In genomic region chr19:5429219-5429618, GRCm38 (mm10) we compare ENCODE assay signal across 24 mouse cellular contexts. TPM values are rescaled to one million over a fixed set of nuclear protein-coding genes. Genes with fewer than 3 reads are reported as not detected.
DNase-seq lines count a peak whose midpoint lies in the region; ATAC-seq and TF ChIP-seq lines count a peak whose summit lies in the region.
"Had no signal": no experiment of that assay in that cellular context is flagged by ENCODE, and none has a peak within 500 bp of the region (broad histone marks: within the 10 kb centered on the region; RNA-seq: fewer than 3 reads in every experiment).

No protein-coding gene starts in this region.

- intact Hi-C loops in heart, postnatal 10 days (cut with DNase I) = loop anchor here (2.0 kb wide), 2 partner anchors 22 to 62 kb away; partner anchors contain the start of genes Banf1 and Eif1ad

- no peak for DNase-seq in cerebellum, adult 2 months
- DNase-seq in cerebellum, postnatal 14 days = no peak
- no peak for DNase-seq in limb, embryonic 14.5 days (ENCODE audit: low spot score)
- no peak for DNase-seq in limb, embryonic 10.5 days (ENCODE audit: low spot score)
- no peak for DNase-seq in CH12.LX (ENCODE audit: extremely low read depth)
- no peak for DNase-seq in layer of hippocampus, postnatal 36 days
- DNase-seq in heart, postnatal 10 days = no peak

- in situ Hi-C loops in CH12.LX (cut with MboI; ENCODE audit: low pct_ligation_motif_present, low pct_unique_long_range_greater_than_20kb, low sequenced_read_pairs) = no loop called here

- TF ChIP-seq RAD21 in CH12.LX (IDR thresholded peaks at IDR 0.05; ENCODE audit: low read depth, low read length) = no peak

- TF ChIP-seq POLR2A in cerebellum, adult 2 months (IDR thresholded peaks at IDR 0.05; ENCODE audit: borderline replicate concordance, insufficient read depth, low read length) = no peak
- no peak for TF ChIP-seq POLR2A in limb, embryonic 14.5 days (IDR thresholded peaks at IDR 0.05; ENCODE audit: borderline replicate concordance, extremely low read depth, insufficient read depth, insufficient read length)
- no peak for TF ChIP-seq POLR2A in CH12.LX (IDR thresholded peaks at IDR 0.05; ENCODE audit: low read depth, low read length)

- H3K9me3 ChIP-seq in limb, embryonic 14.5 days (ENCODE audit: control insufficient read depth, low read length) = no peaks in the 10 kb centered on the region
- no peaks in the 10 kb centered on the region for H3K9me3 ChIP-seq in limb, embryonic 10.5 days (replicated peaks)
- no peaks in the 10 kb centered on the region for H3K9me3 ChIP-seq in CH12.LX (replicated peaks; ENCODE audit: low read length)
- H3K9me3 ChIP-seq: forebrain, embryonic 10.5 days; heart, embryonic 10.5 days; hindbrain, embryonic 10.5 days; hindbrain, embryonic 15.5 days had no signal

- peaks cover 23% of the 10 kb centered on the region for H3K36me3 ChIP-seq in limb, embryonic 14.5 days (ENCODE audit: control insufficient read depth, insufficient read depth, low read length)
- peaks cover 29% of the 10 kb centered on the region for H3K36me3 ChIP-seq in limb, embryonic 10.5 days
- H3K36me3 ChIP-seq in CH12.LX (replicated peaks in 1 of 2; ENCODE audit: control insufficient read depth in 1 of 2, insufficient read depth in 1 of 2, low read length in 1 of 2) = peaks cover 14 to 19% of the 10 kb centered on the region in 2 experiments

- H3K4me1 ChIP-seq in cerebellum, adult 2 months (ENCODE audit: control insufficient read depth, insufficient read depth, low read length) = peaks cover 45% of the 10 kb centered on the region
- peaks cover 23% of the 10 kb centered on the region for H3K4me1 ChIP-seq in limb, embryonic 14.5 days (ENCODE audit: control insufficient read depth, insufficient read depth, low read length)
- peaks cover 35% of the 10 kb centered on the region for H3K4me1 ChIP-seq in limb, embryonic 10.5 days
- H3K4me1 ChIP-seq in CH12.LX (ENCODE audit: control insufficient read depth in 1 of 2, insufficient read depth in 2 of 2) = peaks cover 23 to 50% of the 10 kb centered on the region in 2 experiments

- TF ChIP-seq CTCF in cerebellum, adult 2 months (IDR thresholded peaks at IDR 0.05; ENCODE audit: borderline replicate concordance, insufficient read depth, low read depth, low read length) = no peak
- TF ChIP-seq CTCF in CH12.LX (conservative IDR thresholded peaks at IDR 0.05 in 1 of 2, IDR thresholded peaks at IDR 0.05 in 1 of 2; ENCODE audit: low read depth in 2 of 2, low read length in 2 of 2) = no peak

- no peak for ATAC-seq in limb, embryonic 14.5 days (ENCODE audit: low FRiP score, low read depth)
- ATAC-seq: forebrain, embryonic 14.5 days; inflammation-experienced regulatory T-cells, adult 6 months; intestine, postnatal 0 days had no signal

- H3K27ac ChIP-seq in cerebellum, adult 2 months (ENCODE audit: insufficient read depth, low read length) = 0 out of 2 replicates have a peak overlapping the region, but pooled peaks have one; percentile 4
- H3K27ac ChIP-seq in limb, embryonic 14.5 days (replicated peaks; ENCODE audit: low read depth, low read length) = no peak overlapping the region
- no peak overlapping the region for H3K27ac ChIP-seq in limb, embryonic 10.5 days
- H3K27ac ChIP-seq in CH12.LX (ENCODE audit: insufficient read depth, low read depth) = no peak overlapping the region
- H3K27ac ChIP-seq: forebrain, embryonic 10.5 days; heart, embryonic 10.5 days; hindbrain, embryonic 10.5 days had no signal

- WGBS in cerebellum, adult 2 months = 61% methylated on average over 4 of the region's 4 CpGs
- 89% methylated on average over 4 of the region's 4 CpGs for WGBS in limb, embryonic 14.5 days
- 87% methylated on average over 4 of the region's 4 CpGs for WGBS in limb, embryonic 10.5 days

- 0 out of 2 replicates have a peak overlapping the region, but pooled peaks have one; percentile 2 for H3K9ac ChIP-seq in limb, embryonic 14.5 days (ENCODE audit: low read depth, low read length, severe bottlenecking)
- H3K9ac ChIP-seq in CH12.LX (ENCODE audit: insufficient read depth, low read depth) = no peak overlapping the region
- H3K9ac ChIP-seq: hindbrain, embryonic 15.5 days had no signal

- no peak overlapping the region for H3K4me2 ChIP-seq in limb, embryonic 14.5 days (replicated peaks; ENCODE audit: low read depth, low read length, severe bottlenecking)
- no peak overlapping the region for H3K4me2 ChIP-seq in CH12.LX (ENCODE audit: insufficient read depth, low read depth, poor library complexity, severe bottlenecking)
- H3K4me2 ChIP-seq: hindbrain, embryonic 15.5 days had no signal

- H3K79me2 ChIP-seq in CH12.LX (replicated peaks; ENCODE audit: control insufficient read depth, extremely low read depth, insufficient read depth, poor library complexity, severe bottlenecking) = no peaks in the 10 kb centered on the region; the same call in 1 of the 2 replicates

- dilution Hi-C loops in CH12.LX (cut with MboI; ENCODE audit: extremely low pct_ligation_motif_present, extremely low pct_unique_long_range_greater_than_20kb, low sequenced_read_pairs) = no loop called here

- TF ChIP-seq EP300 in CH12.LX (IDR thresholded peaks at IDR 0.05; ENCODE audit: low read length) = no peak

- no peak overlapping the region for H3K4me3 ChIP-seq in cerebellum, adult 2 months (replicated peaks; ENCODE audit: insufficient read depth, low read depth, low read length)
- H3K4me3 ChIP-seq in limb, embryonic 14.5 days (replicated peaks; ENCODE audit: low read length) = no peak overlapping the region
- H3K4me3 ChIP-seq in limb, embryonic 10.5 days = no peak overlapping the region
- H3K4me3 ChIP-seq in CH12.LX (replicated peaks in 1 of 3; ENCODE audit: low read depth in 2 of 3, low read length in 2 of 3, poor library complexity in 1 of 3) = no peak overlapping the region
- H3K4me3 ChIP-seq: erythroblast, embryonic 14.5 days; forebrain, embryonic 10.5 days; heart, embryonic 10.5 days; hindbrain, embryonic 10.5 days; hindbrain, embryonic 15.5 days had no signal

- no peaks in the 10 kb centered on the region for H3K27me3 ChIP-seq in cerebellum, adult 2 months (ENCODE audit: control insufficient read depth, insufficient read depth, low read length)
- H3K27me3 ChIP-seq in limb, embryonic 14.5 days (ENCODE audit: control insufficient read depth, insufficient read depth, low read length) = no peaks in the 10 kb centered on the region
- no peaks in the 10 kb centered on the region for H3K27me3 ChIP-seq in limb, embryonic 10.5 days (ENCODE audit: low read depth, poor library complexity, severe bottlenecking)
- peaks cover 4% of the 10 kb centered on the region for H3K27me3 ChIP-seq in CH12.LX (replicated peaks)
- H3K27me3 ChIP-seq: hindbrain, embryonic 15.5 days had no signal

RNA-seq across cellular contexts. Expression of gene AI837181, which starts 4.3 kb away (rescaled TPM):
- polyA plus RNA-seq in cerebellum, adult 2 months (2012; rRNA removed) = 130 and 134 TPM in 2 replicates
- polyA plus RNA-seq in limb, embryonic 14.5 days (2012; rRNA removed) = 97.5 and 132 TPM in 2 replicates
- polyA plus RNA-seq in limb, embryonic 14.5 days (2014; fragmentation: Nextera tagmentation; extraction: Ambion mirVana) = 57.1 and 61.9 TPM in 2 replicates
- 59.7 and 68.8 TPM in 2 replicates for polyA plus RNA-seq in limb, embryonic 10.5 days (2016; fragmentation: Nextera tagmentation; extraction: Ambion mirVana)
- total RNA-seq in CH12.LX (2012; rRNA removed) = 8.6 and 9.8 TPM in 2 replicates
- 19.3 and 22.0 TPM in 2 replicates for total RNA-seq in CH12.LX (2014; rRNA removed)
- polyA plus RNA-seq in CH12.LX (2012; ENCODE audit: insufficient read length, low read depth) = 20.7 and 25.1 TPM in 2 replicates
- total RNA-seq in layer of hippocampus, postnatal 36 days (2021) = 10 to 100 TPM; 66.4 to 69.8 TPM
- total RNA-seq in heart, postnatal 10 days (2021) = 10 to 100 TPM; 40.3 to 43.8 TPM

RNA-seq across cellular contexts. Expression of gene Drap1, which starts 4.4 kb away (rescaled TPM):
- polyA plus RNA-seq in cerebellum, adult 2 months (2012; rRNA removed) = 281 and 309 TPM in 2 replicates
- polyA plus RNA-seq in limb, embryonic 14.5 days (2012; rRNA removed) = 163 and 236 TPM in 2 replicates
- 219 and 233 TPM in 2 replicates for polyA plus RNA-seq in limb, embryonic 14.5 days (2014; fragmentation: Nextera tagmentation; extraction: Ambion mirVana)
- 224 and 246 TPM in 2 replicates for polyA plus RNA-seq in limb, embryonic 10.5 days (2016; fragmentation: Nextera tagmentation; extraction: Ambion mirVana)
- total RNA-seq in CH12.LX (2012; rRNA removed) (142 and 143 TPM in 2 replicates), CH12.LX (2014; rRNA removed) (73.3 and 86.7 TPM in 2 replicates)
- 180 and 215 TPM in 2 replicates for polyA plus RNA-seq in CH12.LX (2012; ENCODE audit: insufficient read length, low read depth)
- 100 to 1,000 TPM; 291 to 298 TPM for total RNA-seq in layer of hippocampus, postnatal 36 days (2021)
- total RNA-seq in heart, postnatal 10 days (2021) = 100 to 1,000 TPM; 240 to 260 TPM

RNA-seq across cellular contexts. Expression of gene Fosl1, which starts 18.1 kb away (rescaled TPM):
- not detected in 2 replicates for polyA plus RNA-seq in cerebellum, adult 2 months (2012; rRNA removed)
- polyA plus RNA-seq in limb, embryonic 14.5 days (2012; rRNA removed) = 0.06 and 0.09 TPM in 2 replicates
- polyA plus RNA-seq in limb, embryonic 14.5 days (2014; fragmentation: Nextera tagmentation; extraction: Ambion mirVana) = not detected in 2 replicates
- not detected in 2 replicates for polyA plus RNA-seq in limb, embryonic 10.5 days (2016; fragmentation: Nextera tagmentation; extraction: Ambion mirVana)
- total RNA-seq in CH12.LX (2012; rRNA removed) (not detected in 2 replicates), CH12.LX (2014; rRNA removed) (not detected in 2 replicates)
- not detected in 2 replicates for polyA plus RNA-seq in CH12.LX (2012; ENCODE audit: insufficient read length, low read depth)
- not detected for total RNA-seq in layer of hippocampus, postnatal 36 days (2021)
- not detected for total RNA-seq in heart, postnatal 10 days (2021)
- total RNA-seq: adrenal gland, postnatal 25 days; gastrocnemius, postnatal 10 days; gastrocnemius, postnatal 4 days; heart, adult 18-20 months; heart, postnatal 25 days had no signal
- polyA plus RNA-seq: embryonic facial prominence, embryonic 14.5 days; forebrain, embryonic 10.5 days; forebrain, embryonic 14.5 days; heart, embryonic 14.5 days; hindbrain, embryonic 10.5 days; hindbrain, embryonic 15.5 days; inflammation-experienced regulatory T-cells, adult 6 months; intestine, postnatal 0 days had no signal

RNA-seq across cellular contexts. Expression of gene Tsga10ip, which starts 26.9 kb away (rescaled TPM):
- 0.21 TPM in 1 of 2 replicates, not detected in the other for polyA plus RNA-seq in cerebellum, adult 2 months (2012; rRNA removed)
- polyA plus RNA-seq in limb, embryonic 14.5 days (2012; rRNA removed) = 0.13 and 0.14 TPM in 2 replicates
- 0.18 TPM in 1 of 2 replicates, not detected in the other for polyA plus RNA-seq in limb, embryonic 14.5 days (2014; fragmentation: Nextera tagmentation; extraction: Ambion mirVana)
- polyA plus RNA-seq in limb, embryonic 10.5 days (2016; fragmentation: Nextera tagmentation; extraction: Ambion mirVana) = not detected in 2 replicates
- 0.80 and 0.89 TPM in 2 replicates for total RNA-seq in CH12.LX (2012; rRNA removed)
- total RNA-seq in CH12.LX (2014; rRNA removed) = 0.14 TPM in 1 of 2 replicates, not detected in the other
- 0.87 and 1.0 TPM in 2 replicates for polyA plus RNA-seq in CH12.LX (2012; ENCODE audit: insufficient read length, low read depth)
- not detected for total RNA-seq in layer of hippocampus, postnatal 36 days (2021)
- total RNA-seq in heart, postnatal 10 days (2021) = not detected
- total RNA-seq: adrenal gland, adult 2 months; adrenal gland, postnatal 25 days; common myeloid progenitor, adult 5-6 weeks; gastrocnemius, postnatal 4 days had no signal
- polyA plus RNA-seq: adrenal gland, adult 2 months; erythroblast, embryonic 14.5 days; forebrain, embryonic 10.5 days; forebrain, embryonic 14.5 days; hindbrain, embryonic 15.5 days; inflammation-experienced regulatory T-cells, adult 6 months had no signal

RNA-seq across cellular contexts. Expression of gene Ccdc85b, which starts 28.5 kb away (rescaled TPM):
- polyA plus RNA-seq in cerebellum, adult 2 months (2012; rRNA removed) = 31.0 and 32.5 TPM in 2 replicates
- polyA plus RNA-seq in limb, embryonic 14.5 days (2012; rRNA removed) = 6.6 and 6.9 TPM in 2 replicates
- polyA plus RNA-seq in limb, embryonic 14.5 days (2014; fragmentation: Nextera tagmentation; extraction: Ambion mirVana) = 6.5 and 7.0 TPM in 2 replicates
- 8.9 and 9.7 TPM in 2 replicates for polyA plus RNA-seq in limb, embryonic 10.5 days (2016; fragmentation: Nextera tagmentation; extraction: Ambion mirVana)
- total RNA-seq in CH12.LX (2012; rRNA removed) (4.2 and 4.8 TPM in 2 replicates), CH12.LX (2014; rRNA removed) (2.0 and 2.1 TPM in 2 replicates)
- polyA plus RNA-seq in CH12.LX (2012; ENCODE audit: insufficient read length, low read depth) = 4.1 and 5.0 TPM in 2 replicates
- total RNA-seq in layer of hippocampus, postnatal 36 days (2021) = 10 to 100 TPM; 34.8 to 38.3 TPM
- total RNA-seq in heart, postnatal 10 days (2021) = 10 to 100 TPM; 12.5 to 14.5 TPM
